Mouse (Mus musculus) ES-E14 (cell line): Measurements from ENCODE around the gene Zfp362.

ENCODE experiments used
- CHD2 ChIP-seq: IDR thresholded peaks from 2 replicates; pipeline ENCODE4 v1.6.1; 2014; ENCODE audit warnings: mild to moderate bottlenecking, low read depth, low read length, inconsistent platforms
- ZNF384 ChIP-seq: IDR thresholded peaks from 2 replicates; pipeline ENCODE4 v1.6.1; 2012; ENCODE audit warnings: low read depth, low read length, inconsistent platforms

- TF ChIP-seq CHD2 (no peak), ZNF384 (no peak)
These were observed 47.3 kb upstream of the Zfp362 start for GRCm38 (mm10) chr4:128853117-128853516.
